Mouse (Mus musculus) spleen, adult 12 weeks (tissue): ENCODE results near the gene Arl6ip5.
"Not testable (repeated sequence)": the region's sequence is repeated elsewhere in the genome, so short reads cannot be mapped to it uniquely, and the experiment has no call there.

Source experiments
- DNase-seq: peaks from one replicate; pipeline ENCODE4 v3.0.0; 2022; ENCODE audit warnings: low spot score

Gene Arl6ip5

DNA sequence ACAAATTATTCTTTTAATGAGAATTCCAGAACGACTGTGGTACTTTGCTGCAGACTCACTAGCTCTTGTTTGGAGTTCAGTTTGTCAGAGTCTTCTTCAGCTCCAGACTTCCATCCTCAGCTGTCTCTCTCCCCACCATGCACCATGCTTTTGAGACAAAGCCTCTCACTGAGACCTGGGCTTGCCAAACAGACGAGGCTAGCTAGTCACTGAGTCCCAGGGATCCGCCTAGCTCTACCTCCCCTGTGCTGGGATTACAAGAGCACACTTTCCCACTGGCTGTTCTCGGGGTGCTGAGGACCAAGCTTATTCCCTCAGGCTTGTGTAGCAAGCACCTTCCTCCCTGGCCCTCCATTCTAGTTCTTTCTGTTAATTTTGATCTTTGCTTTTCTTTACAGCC lies 13.1 kb downstream of the Arl6ip5 start:
- no peak for DNase-seq

- no peak for DNase-seq
Observed at GRCm38 (mm10) chr6:97224505-97224904, 14.0 kb downstream of the Arl6ip5 start.

GRCm38 (mm10) chr6:97226083-97226491 lies 15.6 kb downstream of the Arl6ip5 start:
- DNase-seq, result no peak

DNA sequence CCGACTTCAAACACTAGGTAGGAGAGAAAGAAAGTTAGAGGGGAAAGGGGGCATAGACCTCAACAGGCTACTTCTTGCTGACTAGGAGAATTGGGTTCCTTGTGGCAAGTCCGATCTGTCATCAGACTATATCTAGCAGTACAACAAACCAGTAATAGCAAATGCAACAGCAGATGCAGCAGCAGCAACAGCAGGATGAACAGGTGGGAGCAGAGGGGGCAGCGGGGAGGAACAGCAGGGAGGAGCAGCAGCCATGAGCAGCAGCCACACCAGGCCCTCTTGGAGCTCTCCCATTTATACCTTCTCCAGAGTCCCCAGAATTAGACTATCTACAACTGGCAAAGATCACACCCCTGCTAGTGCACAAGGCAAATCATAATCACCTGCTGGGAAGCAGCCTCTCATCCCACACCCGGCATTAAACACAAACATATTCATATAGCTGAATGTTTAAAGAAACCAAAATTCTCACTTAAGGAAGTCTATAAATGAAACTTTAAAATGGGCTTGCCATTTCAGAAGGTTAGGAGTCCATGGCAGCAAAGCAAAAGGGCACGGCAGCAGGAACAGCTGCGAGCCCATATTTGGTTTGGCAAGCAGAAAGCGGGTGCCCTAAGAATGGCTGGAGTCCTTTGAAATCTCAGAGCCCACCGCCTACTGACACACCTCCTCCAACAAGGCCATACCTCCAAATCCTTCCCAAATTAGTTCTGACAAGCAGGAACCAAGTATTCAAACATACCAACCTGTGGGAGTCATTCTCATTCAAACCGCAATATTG lies 16.8 kb downstream of the Arl6ip5 start:
- DNase-seq, result no peak

- DNase-seq, result no peak
Observed at GRCm38 (mm10) chr6:97234911-97235668, 24.6 kb downstream of the Arl6ip5 start.

- no peak for DNase-seq
Observed at GRCm38 (mm10) chr6:97236088-97236487, 25.6 kb downstream of the Arl6ip5 start.

DNA sequence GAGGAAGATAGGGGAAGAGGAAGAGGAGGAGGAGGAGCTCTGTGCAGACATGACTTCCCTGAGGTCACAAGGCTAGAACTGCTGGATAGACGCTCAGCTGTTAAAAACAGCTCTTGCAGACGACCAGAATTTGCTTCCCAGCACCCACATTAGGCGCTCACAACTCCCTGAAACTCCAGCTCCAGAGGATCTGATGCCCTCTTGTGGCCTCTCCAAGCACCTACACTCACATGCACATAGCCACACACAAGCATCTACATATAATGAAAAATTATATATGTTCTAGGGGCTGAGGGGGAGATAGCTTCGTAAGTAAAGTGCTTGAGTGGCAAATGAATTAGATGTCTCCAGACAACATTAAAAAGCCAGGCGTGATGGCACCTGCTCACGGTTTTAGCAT lies 28.9 kb downstream of the Arl6ip5 start:
- no peak for DNase-seq

- no peak for DNase-seq
Observed at GRCm38 (mm10) chr6:97240092-97240491, 29.6 kb downstream of the Arl6ip5 start.

DNA sequence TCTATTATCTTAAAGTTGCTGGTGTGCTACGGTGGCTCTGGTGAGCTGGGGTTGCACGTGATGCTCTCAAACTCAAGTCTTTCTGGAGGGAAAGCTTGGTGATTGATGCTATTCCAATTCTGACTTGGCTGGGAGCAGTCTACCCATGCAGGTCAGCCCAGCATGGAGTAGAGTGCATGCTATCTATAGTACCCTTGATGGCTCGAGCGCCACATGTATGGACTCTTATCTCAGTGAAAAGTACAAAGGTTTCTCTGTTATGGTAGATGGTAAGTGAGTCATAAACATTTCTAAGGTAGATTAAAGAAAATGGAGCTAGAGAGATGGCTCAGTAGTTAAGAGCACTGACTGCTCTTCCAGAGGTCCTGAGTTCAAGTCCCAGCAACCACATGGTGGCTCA lies 32.0 kb downstream of the Arl6ip5 start:
- no peak for DNase-seq

DNA sequence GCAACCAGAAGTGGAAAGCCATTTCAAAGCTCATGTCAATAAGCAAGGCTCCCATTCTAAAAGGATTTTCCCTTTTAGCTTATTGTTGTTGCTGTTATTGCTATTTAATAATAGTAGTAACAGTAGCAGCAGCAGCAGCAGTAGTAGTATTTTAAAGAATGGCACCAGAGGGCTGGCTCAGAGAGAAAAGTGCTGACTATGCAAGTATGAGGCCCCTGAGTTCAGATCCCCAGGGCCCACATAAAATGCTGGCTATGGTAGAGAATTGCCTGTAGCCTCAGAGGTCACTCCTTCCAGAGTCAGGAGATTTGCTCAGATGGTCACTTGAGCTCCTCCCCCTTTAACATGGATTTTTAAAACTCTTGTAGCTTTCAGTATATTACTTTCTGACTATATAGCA lies 34.7 kb downstream of the Arl6ip5 start:
- no peak for DNase-seq

DNA sequence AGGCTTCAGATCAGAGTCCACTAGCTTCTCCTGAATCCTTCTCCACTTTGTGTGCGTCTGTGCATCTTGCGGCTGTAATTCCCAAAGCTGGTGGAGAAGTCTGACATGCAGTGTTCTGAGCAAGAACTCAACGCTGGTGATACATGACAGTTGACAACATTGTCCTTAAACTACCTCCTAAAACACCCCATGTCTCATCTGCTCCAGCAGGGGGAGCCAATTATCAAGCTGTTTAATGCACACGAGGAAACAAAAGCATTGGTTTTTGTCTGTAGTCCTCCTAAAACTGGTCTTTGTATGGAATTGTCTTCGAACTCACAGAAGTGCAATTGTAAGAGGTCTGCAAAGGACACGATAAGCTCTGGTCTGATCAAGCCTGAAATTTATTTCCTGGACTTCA lies 40.5 kb downstream of the Arl6ip5 start:
- DNase-seq, result no peak

DNA sequence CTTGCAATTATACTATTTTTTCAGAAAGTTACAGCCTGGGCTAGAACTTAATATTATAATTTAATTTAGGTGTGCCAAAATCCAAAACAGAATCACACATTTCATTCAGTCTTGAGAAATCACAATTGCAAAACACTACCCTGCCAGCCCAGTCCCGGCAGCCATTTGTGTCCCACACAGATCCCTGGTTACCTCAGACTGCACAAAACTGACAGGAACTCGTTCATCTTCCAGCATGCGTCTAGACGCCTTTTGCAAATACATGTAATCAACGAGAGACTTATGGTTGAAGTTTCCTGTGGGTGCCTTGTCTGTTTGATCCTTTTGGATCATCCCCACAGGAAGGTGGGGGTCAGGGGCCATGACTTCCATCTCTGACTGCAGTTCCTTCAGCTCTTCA lies 41.6 kb downstream of the Arl6ip5 start:
- DNase-seq, result no peak

GRCm38 (mm10) chr6:97252711-97253221 lies 42.3 kb downstream of the Arl6ip5 start, which contains the start of gene Lmod3:
Lmod3 (minus strand) TSS chr6:97252759.
- DNase-seq, result no peak

DNA sequence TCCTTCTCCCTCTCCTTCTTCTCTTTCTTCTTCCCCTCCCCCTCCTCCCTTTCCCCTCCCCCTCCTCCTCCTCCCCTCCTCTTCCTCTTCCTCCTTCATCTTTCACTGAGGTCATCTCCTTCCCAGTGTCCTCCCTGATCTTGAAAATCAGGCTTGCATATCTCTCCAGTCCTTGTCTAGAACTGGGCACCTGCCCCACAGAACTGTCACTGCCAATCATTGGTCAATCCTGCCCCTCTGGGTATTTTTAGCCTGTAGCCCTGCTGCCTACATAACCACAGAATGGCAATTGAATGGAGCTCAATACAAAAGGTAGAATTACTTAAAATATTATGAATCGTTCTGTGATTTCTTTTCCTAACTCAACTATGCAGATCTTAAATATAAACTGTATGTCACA lies 48.0 kb downstream of the Arl6ip5 start:
- no peak for DNase-seq

GRCm38 (mm10) chr6:97259926-97260325 lies 49.4 kb downstream of the Arl6ip5 start:
- DNase-seq, result not testable (repeated sequence)

GRCm38 (mm10) chr6:97262229-97262628 lies 51.7 kb downstream of the Arl6ip5 start:
- no peak for DNase-seq

DNA sequence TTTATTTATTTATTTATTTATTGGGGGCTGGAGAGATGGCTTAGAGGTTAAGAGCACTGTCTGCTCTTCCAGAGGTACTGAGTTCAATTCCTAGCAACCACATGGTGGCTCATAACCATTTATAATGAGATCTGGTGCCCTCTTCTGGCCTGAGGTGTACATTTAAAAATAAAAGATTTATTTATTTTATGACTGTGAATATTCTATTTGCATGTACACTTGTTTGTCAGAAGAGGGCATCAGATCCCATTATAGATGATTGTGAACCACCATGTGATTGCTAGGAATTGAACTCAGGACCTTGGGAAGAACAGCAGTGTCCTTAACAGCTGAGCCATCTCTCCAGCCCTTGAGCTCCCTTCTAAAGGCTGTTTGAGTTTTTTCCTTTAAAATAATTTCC lies 53.3 kb downstream of the Arl6ip5 start:
- not testable (repeated sequence) for DNase-seq

DNA sequence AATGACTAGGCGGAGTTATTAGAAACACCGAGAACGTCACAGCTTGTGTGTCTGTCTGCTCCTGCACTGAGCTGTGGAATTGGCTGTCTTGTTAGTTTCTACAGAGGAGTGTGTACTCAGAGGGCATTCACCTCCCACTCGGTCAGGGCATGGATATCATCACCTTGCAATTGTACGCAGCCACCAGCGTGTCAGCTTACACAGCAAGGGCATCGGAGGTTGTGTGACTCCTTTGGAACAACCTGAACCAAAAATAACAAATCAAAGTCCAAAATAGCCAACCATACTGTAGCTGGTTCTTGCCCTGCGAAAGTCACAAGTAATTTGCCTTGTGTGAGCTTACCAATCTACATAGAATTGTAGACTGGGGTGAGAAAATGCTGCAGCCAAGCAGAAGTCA lies 54.8 kb downstream of the Arl6ip5 start:
- DNase-seq, result no peak

DNA sequence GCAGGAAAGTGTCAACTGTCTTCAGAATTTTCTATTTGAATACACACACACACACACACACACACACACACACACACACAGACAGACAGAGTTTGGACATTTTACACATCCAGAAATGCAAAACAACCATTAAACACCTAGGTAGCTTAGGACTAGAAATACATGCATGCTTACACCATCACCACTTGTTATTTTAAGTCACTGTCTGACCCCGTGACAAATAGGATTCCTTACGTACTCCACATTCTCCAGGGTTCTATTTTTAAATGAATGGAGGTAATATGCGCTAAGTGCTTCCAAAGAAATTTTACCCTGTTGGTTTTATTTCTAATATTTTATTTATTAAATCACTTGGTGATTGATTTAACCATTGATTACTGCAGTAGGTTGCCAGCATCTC lies 55.2 kb downstream of the Arl6ip5 start:
- DNase-seq, result no peak

GRCm38 (mm10) chr6:97266661-97267060 lies 56.2 kb downstream of the Arl6ip5 start:
- no peak for DNase-seq

GRCm38 (mm10) chr6:97267132-97267531 lies 56.6 kb downstream of the Arl6ip5 start:
- no peak for DNase-seq

DNA sequence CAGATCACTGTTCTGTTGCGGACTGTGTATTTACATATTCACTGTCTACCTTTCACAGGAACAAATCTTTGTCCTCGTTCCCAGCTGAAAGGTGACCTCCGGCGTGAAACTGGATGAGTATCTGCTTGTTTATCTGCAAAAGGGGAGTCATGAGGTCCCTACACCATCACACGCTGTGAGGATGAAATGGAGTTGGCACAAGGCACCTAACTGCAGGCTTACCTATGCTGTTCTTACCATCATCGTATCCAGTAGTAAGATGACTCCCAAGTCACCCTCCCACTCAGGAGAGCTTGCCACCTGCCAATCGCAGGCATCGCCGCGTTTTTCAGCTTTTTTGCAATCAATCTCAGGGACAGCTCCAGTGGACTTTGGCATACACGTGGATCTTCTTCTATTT lies 59.1 kb downstream of the Arl6ip5 start:
- DNase-seq, result no peak

DNA sequence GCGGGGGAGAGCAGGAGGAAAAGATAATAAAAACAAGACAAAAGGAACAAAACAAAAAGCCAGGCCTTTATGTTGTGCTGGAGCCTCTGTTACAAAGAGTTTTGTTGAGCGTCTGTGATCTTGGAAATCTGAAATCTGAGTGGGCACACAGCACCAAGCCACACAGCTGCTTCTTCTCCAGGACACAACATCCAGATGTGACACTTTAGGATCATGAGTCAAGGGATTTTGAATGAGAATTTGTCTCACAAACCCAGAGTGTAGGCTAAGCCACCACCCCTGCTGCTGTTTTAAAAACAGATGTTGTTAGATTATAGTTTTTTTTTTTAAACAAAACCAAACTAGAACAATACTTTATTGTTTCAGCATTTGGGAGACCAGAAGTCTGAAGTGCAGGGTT lies 61.9 kb downstream of the Arl6ip5 start:
- no peak for DNase-seq
